Mouse (Mus musculus) naive thymus-derived CD4-positive, alpha-beta T cell, adult 2 months (primary cell): ENCODE measurements around the gene Cul7.

Source experiments
- DNase-seq: peaks from one replicate; pipeline ENCODE4 v3.0.0-alpha.2; 2011; ENCODE audit warnings: low read depth

Gene Cul7

GRCm38 (mm10) chr17:46673850-46674529 lies 23.9 kb downstream of the Cul7 start, which contains the start of gene Rrp36:
Gene Rrp36, minus strand, starts transcription at chr17:46674352.
- peak; percentile 91 for DNase-seq

GRCm38 (mm10) chr17:46674530-46675283 lies 24.6 kb downstream of the Cul7 start:
- DNase-seq: no peak

- no peak for DNase-seq
Observed at GRCm38 (mm10) chr17:46678416-46678815, 28.3 kb downstream of the Cul7 start, which contains the start of gene Mea1. Gene Mea1, plus strand, starts transcription at chr17:46678793.

- DNase-seq: no peak
Observed at GRCm38 (mm10) chr17:46678911-46679310, 28.8 kb downstream of the Cul7 start.

- peak; percentile 62 for DNase-seq
Observed at GRCm38 (mm10) chr17:46679843-46680759, 30.0 kb downstream of the Cul7 start.

GRCm38 (mm10) chr17:46680760-46681373 lies 30.7 kb downstream of the Cul7 start, which contains the start of gene Klhdc3:
Gene Klhdc3, minus strand, starts transcription at chr17:46680914.
- DNase-seq: peak; percentile 98

GRCm38 (mm10) chr17:46681466-46682118 lies 31.5 kb downstream of the Cul7 start:
- peak; percentile 30 for DNase-seq

GRCm38 (mm10) chr17:46682654-46683389 lies 32.7 kb downstream of the Cul7 start:
- no peak for DNase-seq

- no peak for DNase-seq
Observed at GRCm38 (mm10) chr17:46685913-46686312, 35.8 kb downstream of the Cul7 start.

- DNase-seq: no peak
Observed at GRCm38 (mm10) chr17:46690665-46691064, 40.5 kb downstream of the Cul7 start.

- DNase-seq: no peak
Observed at GRCm38 (mm10) chr17:46691390-46691789, 41.3 kb downstream of the Cul7 start.

GRCm38 (mm10) chr17:46694517-46695063 lies 44.5 kb downstream of the Cul7 start:
- no peak for DNase-seq

GRCm38 (mm10) chr17:46698515-46698914 lies 48.4 kb downstream of the Cul7 start:
- no peak for DNase-seq

- no peak for DNase-seq
Observed at GRCm38 (mm10) chr17:46699245-46699644, 49.1 kb downstream of the Cul7 start.

GRCm38 (mm10) chr17:46699912-46700311 lies 49.8 kb downstream of the Cul7 start:
- no peak for DNase-seq

- no peak for DNase-seq
Observed at GRCm38 (mm10) chr17:46701489-46701888, 51.4 kb downstream of the Cul7 start.

- DNase-seq: no peak
Observed at GRCm38 (mm10) chr17:46702100-46702499, 52.0 kb downstream of the Cul7 start.

GRCm38 (mm10) chr17:46702506-46702905 lies 52.4 kb downstream of the Cul7 start:
- DNase-seq: no peak

- DNase-seq: peak; percentile 47
Observed at GRCm38 (mm10) chr17:46703971-46704886, 54.1 kb downstream of the Cul7 start.
